Mouse (Mus musculus): Measurements from ENCODE around the gene Cda. TPM values are rescaled to one million over a fixed set of nuclear protein-coding genes. Genes with fewer than 3 reads are reported as not detected.
A peak's percentile ranks its signal among the peaks of the same experiment; 100 is the strongest.

Cda gene
- polyA plus RNA-seq, 1 experiment from 2014 or later = 1.9 TPM

DNA sequence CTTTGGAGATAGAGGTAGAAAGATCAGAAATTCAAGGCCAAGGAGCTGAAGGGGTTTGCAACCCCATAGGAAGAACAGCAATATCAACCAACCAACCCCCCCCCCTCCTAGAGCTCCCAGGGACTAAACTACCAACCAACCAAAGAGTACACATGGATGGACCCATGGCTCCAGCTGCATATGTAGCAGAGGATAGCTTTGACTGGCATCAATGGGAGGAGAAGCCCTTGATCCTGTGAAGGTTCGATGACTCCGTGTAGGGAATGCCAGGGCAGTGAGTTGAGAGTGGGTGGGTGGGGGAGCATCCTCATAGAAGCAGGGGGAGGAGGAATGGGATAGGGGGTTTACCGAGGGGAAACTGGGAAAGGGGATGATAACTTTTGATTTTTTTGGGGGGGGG, 43.3 kb downstream of the Cda start:
- no peak overlapping the region for H3K4me3 ChIP-seq (ENCODE audit: low read depth, low read length)
- DNase-seq (ENCODE audit: low spot score) (no peak), ATAC-seq (replicated peaks; ENCODE audit: low FRiP score) (no peak)
- no peak overlapping the region for H3K27ac ChIP-seq (ENCODE audit: low read depth, low read length)
- H3K9ac ChIP-seq (ENCODE audit: low read length) = no peak overlapping the region
- no peaks in the 10 kb centered on the region for H3K36me3 ChIP-seq (ENCODE audit: control insufficient read depth, insufficient read depth, low read length)
- 84% methylated on average over 3 of the region's 3 CpGs for WGBS
- peaks cover 9% of the 10 kb centered on the region; the same call in 1 of the 2 replicates for H3K4me1 ChIP-seq (replicated peaks; ENCODE audit: control insufficient read depth, insufficient read depth, low read length)
- H3K27me3 ChIP-seq (ENCODE audit: control insufficient read depth, insufficient read depth, low read length) = no peaks in the 10 kb centered on the region
- H3K9me3 ChIP-seq (ENCODE audit: control insufficient read depth, low read length) = no peaks in the 10 kb centered on the region
- no peak overlapping the region for H3K4me2 ChIP-seq (ENCODE audit: low read depth, low read length, severe bottlenecking)

DNA sequence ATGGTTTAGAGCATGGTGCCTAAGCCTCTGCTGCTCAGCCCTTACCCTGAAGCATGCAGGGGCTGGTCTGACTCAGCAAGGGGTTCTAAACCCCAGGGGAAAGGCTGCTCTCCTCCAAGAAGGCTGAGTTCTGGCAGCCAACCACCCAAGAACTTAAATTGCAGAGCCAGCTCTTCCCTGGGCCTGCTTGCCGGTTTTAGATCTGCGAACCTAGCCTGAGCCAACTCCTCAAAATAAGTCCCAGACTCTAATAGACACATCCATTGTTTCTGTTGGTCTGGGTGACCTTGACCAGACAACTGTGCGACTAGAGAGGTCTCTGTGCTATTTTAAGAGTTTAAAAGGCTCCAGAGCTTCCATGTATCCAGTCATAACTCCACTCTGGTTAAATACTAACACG, 44.0 kb downstream of the Cda start:
- ATAC-seq (replicated peaks; ENCODE audit: low FRiP score) (no peak), DNase-seq (ENCODE audit: low spot score) (no peak)
- Histone ChIP-seq H3K4me1 (replicated peaks; ENCODE audit: control insufficient read depth, insufficient read depth, low read length) (peaks cover 9% of the 10 kb centered on the region; the same call in 1 of the 2 replicates), H3K4me3 (ENCODE audit: low read depth, low read length) (no peak overlapping the region), H3K4me2 (ENCODE audit: low read depth, low read length, severe bottlenecking) (no peak overlapping the region), H3K27me3 (ENCODE audit: control insufficient read depth, insufficient read depth, low read length) (no peaks in the 10 kb centered on the region), H3K27ac (ENCODE audit: low read depth, low read length) (no peak overlapping the region), H3K9me3 (ENCODE audit: control insufficient read depth, low read length) (no peaks in the 10 kb centered on the region), H3K36me3 (ENCODE audit: control insufficient read depth, insufficient read depth, low read length) (no peaks in the 10 kb centered on the region), H3K9ac (ENCODE audit: low read length) (no peak overlapping the region)
- WGBS = 72% methylated on average over 4 of the region's 4 CpGs

- H3K36me3 ChIP-seq (ENCODE audit: control insufficient read depth, insufficient read depth, low read length) = no peaks in the 10 kb centered on the region
- no peak for DNase-seq (ENCODE audit: low spot score)
- H3K9me3 ChIP-seq (ENCODE audit: control insufficient read depth, low read length) = no peaks in the 10 kb centered on the region
- ATAC-seq (replicated peaks; ENCODE audit: low FRiP score) = no peak
- H3K4me3 ChIP-seq (ENCODE audit: low read depth, low read length) = no peak overlapping the region
- H3K27me3 ChIP-seq (ENCODE audit: control insufficient read depth, insufficient read depth, low read length) = no peaks in the 10 kb centered on the region
- H3K4me1 ChIP-seq (replicated peaks; ENCODE audit: control insufficient read depth, insufficient read depth, low read length) = peaks cover 9% of the 10 kb centered on the region; the same call in 1 of the 2 replicates
- no peak overlapping the region for H3K9ac ChIP-seq (ENCODE audit: low read length)
- 28% methylated on average over 4 of the region's 4 CpGs for WGBS
- no peak overlapping the region for H3K27ac ChIP-seq (ENCODE audit: low read depth, low read length)
- no peak overlapping the region for H3K4me2 ChIP-seq (ENCODE audit: low read depth, low read length, severe bottlenecking)
These were observed 45.1 kb downstream of the Cda start for GRCm38 (mm10) chr4:138322692-138323091.

GRCm38 (mm10) chr4:138321488-138321887, 46.3 kb downstream of the Cda start:
- 82% methylated on average over 7 of the region's 7 CpGs for WGBS
- no peak for DNase-seq (ENCODE audit: low spot score)
- H3K4me1 ChIP-seq (replicated peaks; ENCODE audit: control insufficient read depth, insufficient read depth, low read length) = peaks cover 9% of the 10 kb centered on the region; the same call in 1 of the 2 replicates
- H3K27ac ChIP-seq (ENCODE audit: low read depth, low read length) = no peak overlapping the region
- no peaks in the 10 kb centered on the region for H3K9me3 ChIP-seq (ENCODE audit: control insufficient read depth, low read length)
- no peak for ATAC-seq (replicated peaks; ENCODE audit: low FRiP score)
- H3K4me2 ChIP-seq (ENCODE audit: low read depth, low read length, severe bottlenecking) = no peak overlapping the region
- H3K9ac ChIP-seq (ENCODE audit: low read length) = no peak overlapping the region
- H3K27me3 ChIP-seq (ENCODE audit: control insufficient read depth, insufficient read depth, low read length) = no peaks in the 10 kb centered on the region
- no peaks in the 10 kb centered on the region for H3K36me3 ChIP-seq (ENCODE audit: control insufficient read depth, insufficient read depth, low read length)
- H3K4me3 ChIP-seq (ENCODE audit: low read depth, low read length) = no peak overlapping the region

DNA sequence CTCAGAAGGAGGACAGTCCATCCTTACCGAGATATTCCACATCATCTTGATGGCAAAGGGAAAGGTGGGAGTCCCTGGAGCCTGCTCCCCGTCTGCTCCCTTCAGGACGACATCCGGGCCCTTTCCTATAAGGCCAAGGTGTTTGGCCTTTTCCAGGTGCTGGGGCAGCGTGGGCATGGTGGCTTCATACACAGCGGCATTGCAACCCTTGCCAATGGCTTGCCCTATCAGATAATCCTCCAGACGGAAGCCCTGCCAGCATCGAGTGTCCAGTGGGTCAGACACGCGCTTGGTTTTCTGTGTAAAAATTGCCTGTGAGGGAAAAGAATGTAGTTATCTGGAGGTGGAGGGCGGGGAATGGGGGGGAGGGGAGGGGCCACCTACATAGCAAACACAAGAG, 47.1 kb downstream of the Cda start:
- WGBS = 86% methylated on average over 11 of the region's 11 CpGs
- ATAC-seq (replicated peaks; ENCODE audit: low FRiP score) (no peak), DNase-seq (ENCODE audit: low spot score) (no peak)
- Histone ChIP-seq H3K4me2 (ENCODE audit: low read depth, low read length, severe bottlenecking) (no peak overlapping the region), H3K9ac (ENCODE audit: low read length) (no peak overlapping the region), H3K9me3 (ENCODE audit: control insufficient read depth, low read length) (no peaks in the 10 kb centered on the region), H3K36me3 (ENCODE audit: control insufficient read depth, insufficient read depth, low read length) (no peaks in the 10 kb centered on the region), H3K27ac (ENCODE audit: low read depth, low read length) (no peak overlapping the region), H3K4me1 (replicated peaks; ENCODE audit: control insufficient read depth, insufficient read depth, low read length) (peaks cover 9% of the 10 kb centered on the region; the same call in 1 of the 2 replicates), H3K4me3 (ENCODE audit: low read depth, low read length) (no peak overlapping the region), H3K27me3 (ENCODE audit: control insufficient read depth, insufficient read depth, low read length) (no peaks in the 10 kb centered on the region)

DNA sequence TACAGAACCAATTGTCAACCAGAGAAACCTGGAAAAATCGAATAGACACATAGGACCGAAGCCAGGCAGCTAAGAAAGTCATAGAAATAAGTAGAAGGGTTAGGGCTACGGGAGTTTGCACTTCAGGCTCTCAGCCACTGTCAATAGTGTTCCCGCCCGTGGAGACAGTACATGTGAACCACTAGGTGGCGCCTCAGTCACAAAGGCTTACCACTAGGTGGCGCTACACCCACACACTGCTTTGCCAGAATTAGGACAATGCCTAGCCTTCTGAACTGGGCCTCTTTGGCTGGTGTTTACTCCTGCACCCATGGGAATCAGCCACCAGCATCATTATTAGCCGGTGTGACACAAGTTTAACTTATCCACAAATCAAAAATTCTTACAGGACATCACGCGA, 48.3 kb downstream of the Cda start:
- WGBS = 33% methylated on average over 10 of the region's 10 CpGs
- no peak overlapping the region for H3K4me3 ChIP-seq (ENCODE audit: low read depth, low read length)
- ATAC-seq (replicated peaks; ENCODE audit: low FRiP score) (0 out of 2 replicates have a peak, but pooled peaks have one; percentile 31), DNase-seq (ENCODE audit: low spot score) (peak; percentile 90)
- no peak overlapping the region for H3K27ac ChIP-seq (ENCODE audit: low read depth, low read length)
- peaks cover 9% of the 10 kb centered on the region; the same call in 1 of the 2 replicates for H3K4me1 ChIP-seq (replicated peaks; ENCODE audit: control insufficient read depth, insufficient read depth, low read length)
- no peaks in the 10 kb centered on the region for H3K9me3 ChIP-seq (ENCODE audit: control insufficient read depth, low read length)
- H3K36me3 ChIP-seq (ENCODE audit: control insufficient read depth, insufficient read depth, low read length) = no peaks in the 10 kb centered on the region
- no peaks in the 10 kb centered on the region for H3K27me3 ChIP-seq (ENCODE audit: control insufficient read depth, insufficient read depth, low read length)
- H3K9ac ChIP-seq (ENCODE audit: low read length) = no peak overlapping the region
- no peak overlapping the region for H3K4me2 ChIP-seq (ENCODE audit: low read depth, low read length, severe bottlenecking)

GRCm38 (mm10) chr4:138318509-138319266, 49.1 kb downstream of the Cda start:
- no peak overlapping the region for H3K4me3 ChIP-seq (ENCODE audit: low read depth, low read length)
- no peak overlapping the region for H3K4me2 ChIP-seq (ENCODE audit: low read depth, low read length, severe bottlenecking)
- peak; percentile 31; the same call in 1 of the 2 replicates for ATAC-seq (replicated peaks; ENCODE audit: low FRiP score)
- no peaks in the 10 kb centered on the region for H3K36me3 ChIP-seq (ENCODE audit: control insufficient read depth, insufficient read depth, low read length)
- peaks cover 9% of the 10 kb centered on the region; the same call in 1 of the 2 replicates for H3K4me1 ChIP-seq (replicated peaks; ENCODE audit: control insufficient read depth, insufficient read depth, low read length)
- WGBS = 53% methylated on average over 6 of the region's 6 CpGs
- no peak overlapping the region for H3K27ac ChIP-seq (ENCODE audit: low read depth, low read length)
- no peak overlapping the region for H3K9ac ChIP-seq (ENCODE audit: low read length)
- DNase-seq (ENCODE audit: low spot score) = peak; percentile 79
- no peaks in the 10 kb centered on the region for H3K27me3 ChIP-seq (ENCODE audit: control insufficient read depth, insufficient read depth, low read length)
- H3K9me3 ChIP-seq (ENCODE audit: control insufficient read depth, low read length) = no peaks in the 10 kb centered on the region

DNA sequence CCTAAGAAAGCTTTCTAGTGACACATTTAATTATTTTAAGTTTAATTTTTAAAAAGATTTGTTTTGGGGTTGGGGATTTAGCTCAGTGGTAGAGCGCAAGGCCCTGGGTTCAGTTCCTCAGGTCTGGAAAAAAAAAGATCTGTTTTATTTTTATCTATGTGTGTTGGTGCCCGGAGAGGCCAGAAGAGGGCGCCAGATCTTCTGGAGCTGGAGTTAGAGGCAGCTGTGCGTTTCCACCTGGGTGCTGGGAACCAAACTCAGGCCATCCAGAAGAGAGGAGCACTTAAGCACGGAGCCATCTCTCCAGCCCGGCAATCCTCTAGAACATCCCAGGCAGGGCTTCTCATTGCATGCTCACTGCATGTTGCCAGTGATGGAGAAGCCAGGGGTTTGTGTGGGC, 51.4 kb downstream of the Cda start:
- Histone ChIP-seq H3K4me1 (replicated peaks; ENCODE audit: control insufficient read depth, insufficient read depth, low read length) (no peaks in the 10 kb centered on the region), H3K27ac (ENCODE audit: low read depth, low read length) (no peak overlapping the region), H3K4me2 (ENCODE audit: low read depth, low read length, severe bottlenecking) (no peak overlapping the region), H3K4me3 (ENCODE audit: low read depth, low read length) (no peak overlapping the region), H3K9me3 (ENCODE audit: control insufficient read depth, low read length) (no peaks in the 10 kb centered on the region), H3K36me3 (ENCODE audit: control insufficient read depth, insufficient read depth, low read length) (peaks cover 5% of the 10 kb centered on the region; the same call in 1 of the 2 replicates), H3K9ac (ENCODE audit: low read length) (no peak overlapping the region), H3K27me3 (ENCODE audit: control insufficient read depth, insufficient read depth, low read length) (no peaks in the 10 kb centered on the region)
- DNase-seq (ENCODE audit: low spot score) (no peak), ATAC-seq (replicated peaks; ENCODE audit: low FRiP score) (no peak)
- WGBS = 85% methylated on average over 6 of the region's 6 CpGs

- Histone ChIP-seq H3K36me3 (ENCODE audit: control insufficient read depth, insufficient read depth, low read length) (peaks cover 5% of the 10 kb centered on the region; the same call in 1 of the 2 replicates), H3K9ac (ENCODE audit: low read length) (no peak overlapping the region), H3K9me3 (ENCODE audit: control insufficient read depth, low read length) (no peaks in the 10 kb centered on the region), H3K27me3 (ENCODE audit: control insufficient read depth, insufficient read depth, low read length) (no peaks in the 10 kb centered on the region), H3K27ac (ENCODE audit: low read depth, low read length) (no peak overlapping the region), H3K4me1 (replicated peaks; ENCODE audit: control insufficient read depth, insufficient read depth, low read length) (no peaks in the 10 kb centered on the region), H3K4me3 (ENCODE audit: low read depth, low read length) (no peak overlapping the region), H3K4me2 (ENCODE audit: low read depth, low read length, severe bottlenecking) (no peak overlapping the region)
- no peak for ATAC-seq (replicated peaks; ENCODE audit: low FRiP score)
- WGBS = 73% methylated on average over 9 of the region's 9 CpGs
- no peak for DNase-seq (ENCODE audit: low spot score)
These were observed 52.0 kb downstream of the Cda start for GRCm38 (mm10) chr4:138315781-138316180.
